Mouse (Mus musculus) layer of hippocampus, adult 2 months (tissue): ENCODE measurements around the gene Efna1. TPM values are rescaled to one million over a fixed set of nuclear protein-coding genes. Genes with fewer than 3 reads are reported as not detected.

Experiments
- DNase-seq, 2 experiments: peaks; one replicate each; pipeline ENCODE4 v3.0.0; 2022; ENCODE audit warnings: low spot score in 2 of 2
- H3K27ac ChIP-seq: fragments of 200-600 bp; 2 replicates; pipeline ENCODE4 v1.8.1; 2022
- H3K4me3 ChIP-seq: fragments of 200-600 bp; 2 replicates; pipeline ENCODE4 v1.8.1; 2022; ENCODE audit warnings: mild to moderate bottlenecking
- CTCF ChIP-seq: fragments of 200-600 bp; conservative IDR thresholded peaks from 2 replicates; pipeline ENCODE4 v1.8.1; 2022; ENCODE audit warnings: antibody characterized with exemption, mild to moderate bottlenecking, moderate library complexity
- long read RNA-seq, 2 experiments: library from polyadenylated mRNA; stranded (forward); transcript quantifications; one replicate each; pipeline ENCODE4 v2.0.0; 2021; ENCODE audit warnings: borderline mapping rate in 2 of 2
- total RNA-seq, 2 experiments: library from RNA; stranded (reverse); gene quantifications; 2 replicates each; pipeline ENCODE4 v1.2.3; 2021

Efna1 gene
- 1 to 10 TPM; 7.6 to 7.9 TPM for total RNA-seq
- long read RNA-seq, experiment 1, transcript Efna1-201 (5 exons, 1,480 nt), result major isoform, 11 of 11 reads
- long read RNA-seq, experiment 1, partial matches to known transcripts, result 0 of 11 reads
- long read RNA-seq, experiment 1, other reads (novel, unspliced or antisense), result 0 of 11 reads
- long read RNA-seq, experiment 2, transcript Efna1-201 (5 exons, 1,480 nt), result major isoform, 9 of 9 reads
- long read RNA-seq, experiment 2, partial matches to known transcripts, result 0 of 9 reads
- long read RNA-seq, experiment 2, other reads (novel, unspliced or antisense), result 0 of 9 reads

DNA sequence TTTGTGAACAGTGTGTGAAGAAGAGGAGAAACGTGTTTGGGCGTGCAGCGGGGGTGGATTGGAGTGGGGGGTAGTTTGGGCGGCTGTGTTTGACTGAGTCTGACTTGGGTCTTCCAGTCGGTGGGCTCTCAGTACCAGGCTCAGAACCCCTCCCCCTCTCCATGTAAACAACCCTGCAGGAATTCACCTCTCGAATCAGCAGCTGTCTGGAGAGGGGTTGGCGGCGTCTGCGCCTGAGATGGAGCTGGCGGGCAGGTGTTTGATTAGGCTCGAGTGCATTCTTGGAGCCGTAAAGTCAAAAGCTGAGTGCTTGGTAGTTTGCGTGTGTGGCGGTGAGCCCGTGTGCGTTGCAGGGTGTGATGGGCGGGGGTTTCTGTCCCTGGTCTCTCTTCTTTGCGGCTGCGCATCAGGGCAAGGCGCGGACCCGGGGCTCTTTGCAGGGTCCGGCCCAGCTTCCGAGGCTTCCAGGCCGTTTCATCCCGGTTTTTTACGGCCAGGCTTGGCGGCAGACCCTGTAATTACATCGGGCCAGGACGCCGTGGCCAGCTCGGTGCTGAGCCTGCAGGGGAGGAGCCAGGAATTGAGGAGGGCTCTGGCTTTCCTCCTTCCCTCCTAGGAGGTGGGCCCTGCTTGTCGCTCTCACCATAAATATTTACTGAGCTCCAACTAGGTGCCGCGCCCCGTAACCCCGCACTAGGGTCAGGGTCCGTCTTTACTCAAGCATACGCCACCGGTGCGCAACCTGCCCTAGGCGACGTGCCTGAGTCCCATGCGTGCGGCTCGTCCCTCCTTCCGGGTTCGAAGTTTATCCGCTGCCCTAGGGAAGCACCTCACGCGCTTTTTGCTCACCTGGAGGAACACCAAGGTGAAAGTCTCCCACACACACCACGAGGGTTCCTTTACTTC, at the start of gene Efna1:
Gene Efna1 (minus strand): TSS at position 537 of the 906 bp plus-strand sequence.
- Histone ChIP-seq H3K4me3 (peak within 1 kb of the TSS; percentile 74), H3K27ac (peak within 1 kb of the TSS; percentile 94)
- peak; percentile 34; the same call in 1 of the 2 replicates for TF ChIP-seq CTCF
- peak; percentile 31 to 48 for DNase-seq

- TF ChIP-seq CTCF, result no peak
- no peak overlapping the region for H3K27ac ChIP-seq
- no peak for DNase-seq
- H3K4me3 ChIP-seq, result no peak overlapping the region
Observed at GRCm38 (mm10) chr3:89330346-89330745, 49.4 kb upstream of the Efna1 start.

- no peak overlapping the region for H3K27ac ChIP-seq
- TF ChIP-seq CTCF, result no peak
- H3K4me3 ChIP-seq, result no peak overlapping the region
- DNase-seq, result no peak
Observed at GRCm38 (mm10) chr3:89328623-89329022, 47.7 kb upstream of the Efna1 start.

GRCm38 (mm10) chr3:89327371-89327870, 46.5 kb upstream of the Efna1 start:
- Histone ChIP-seq H3K4me3 (no peak overlapping the region), H3K27ac (no peak overlapping the region)
- no peak for DNase-seq
- TF ChIP-seq CTCF, result no peak

DNA sequence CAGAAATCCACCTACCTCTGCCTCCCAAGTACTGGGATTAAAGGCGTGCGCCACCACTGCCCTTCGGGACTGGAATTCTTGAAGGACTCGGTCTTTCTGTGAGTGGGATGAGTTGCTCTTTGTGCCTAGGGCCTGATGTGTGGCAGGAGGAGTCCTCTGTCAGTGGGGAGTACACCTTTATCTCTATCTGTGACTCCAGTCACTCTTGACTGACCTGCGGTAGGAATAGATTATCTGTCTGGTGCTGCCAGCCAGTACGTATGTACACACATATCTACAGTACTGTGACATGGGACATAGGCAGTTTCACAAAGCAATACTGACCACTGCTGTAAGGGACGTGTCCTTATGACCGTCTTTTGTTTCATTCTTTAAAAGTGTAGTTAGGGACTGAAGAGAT, 44.9 kb upstream of the Efna1 start:
- no peak for TF ChIP-seq CTCF
- no peak overlapping the region for H3K27ac ChIP-seq
- DNase-seq, result no peak
- H3K4me3 ChIP-seq, result no peak overlapping the region

GRCm38 (mm10) chr3:89322514-89323165, 41.7 kb upstream of the Efna1 start, which contains the start of gene Efna3:
Efna3 (minus strand) TSS chr3:89322965.
- Histone ChIP-seq H3K4me3 (peak within 1 kb of the TSS; percentile 83), H3K27ac (peak within 1 kb of the TSS; percentile 93)
- TF ChIP-seq CTCF, result no peak
- peak; percentile 87 to 89 for DNase-seq

DNA sequence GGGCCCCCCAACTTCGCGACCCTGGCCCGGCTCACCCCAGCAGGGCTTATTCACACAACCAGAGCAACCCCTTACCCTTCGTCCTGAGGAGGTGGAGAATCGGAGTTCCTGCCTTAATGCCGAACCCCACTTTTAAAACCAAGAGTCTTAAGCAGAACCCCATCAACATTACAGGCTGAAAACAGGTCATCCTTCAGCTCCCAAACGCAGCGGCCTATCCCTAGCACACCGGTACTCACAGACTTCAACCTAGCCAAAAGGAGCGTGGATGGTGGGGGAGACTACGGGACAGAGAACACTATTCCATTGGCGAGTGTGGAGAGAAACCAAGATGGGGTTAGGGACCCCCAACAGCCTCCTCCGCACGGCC, 41.2 kb upstream of the Efna1 start:
- Histone ChIP-seq H3K4me3 (peak overlapping the region; percentile 83), H3K27ac (peak overlapping the region; percentile 93)
- no peak for TF ChIP-seq CTCF
- DNase-seq, result no peak

- no peak for DNase-seq
Observed at GRCm38 (mm10) chr3:89321183-89322130, 40.5 kb upstream of the Efna1 start.

GRCm38 (mm10) chr3:89320581-89321182, 39.7 kb upstream of the Efna1 start:
- H3K4me3 ChIP-seq, result peak overlapping the region; percentile 83
- peak overlapping the region; percentile 93 for H3K27ac ChIP-seq
- no peak for TF ChIP-seq CTCF
- DNase-seq, result no peak

More at GRCm38 (mm10) chr3:89321183-89322130, 40.5 kb upstream of the Efna1 start:
- Histone ChIP-seq H3K27ac (peak overlapping the region; percentile 93), H3K4me3 (peak overlapping the region; percentile 83)
- TF ChIP-seq CTCF, result no peak

GRCm38 (mm10) chr3:89319591-89320350, 38.8 kb upstream of the Efna1 start:
- no peak for TF ChIP-seq CTCF
- peak in 1 of 2 experiments; percentile 56 for DNase-seq
- peak overlapping the region; percentile 93 for H3K27ac ChIP-seq
- peak overlapping the region; percentile 83 for H3K4me3 ChIP-seq
